Mouse (Mus musculus) v-Abl transformed pro-B cells (cell line): ENCODE measurements around the gene Gm17019.
"Not testable (repeated sequence)": the region's sequence is repeated elsewhere in the genome, so short reads cannot be mapped to it uniquely, and the experiment has no call there.

ENCODE experiments used
- in situ Hi-C, 2 experiments: fragments of 400-800 bp; cut with MboI; formaldehyde crosslinking; loops; one replicate each; pipeline ENCODE4 v1.15.1; 2025; ENCODE audit not compliant: unreplicated experiment in 2 of 2

Gm17019 gene

DNA sequence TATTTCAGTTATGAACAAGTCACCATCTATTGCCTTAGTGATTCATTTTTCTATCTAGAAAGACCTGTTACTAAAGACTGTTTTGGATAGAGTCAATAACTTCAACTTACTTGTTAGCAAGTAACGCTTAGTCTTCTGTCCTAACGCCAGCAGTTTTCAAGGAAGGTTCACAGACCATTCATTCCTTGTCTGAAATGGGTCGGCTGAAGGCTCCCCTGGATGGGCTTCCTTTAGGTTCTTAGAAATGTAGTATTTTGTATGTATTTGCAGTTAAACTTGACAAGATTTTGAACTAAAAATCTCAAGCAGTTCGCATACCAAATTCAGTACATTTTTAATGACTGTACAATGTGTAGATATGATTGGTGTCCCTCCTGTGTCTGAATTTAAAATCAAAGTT, 35.2 kb downstream of the Gm17019 start:
- in situ Hi-C loops: not testable (repeated sequence)

GRCm38 (mm10) chr5:14996670-14997249, 36.0 kb downstream of the Gm17019 start:
- in situ Hi-C loops: not testable (repeated sequence)

- in situ Hi-C loops: not testable (repeated sequence)
These were observed 38.7 kb downstream of the Gm17019 start for GRCm38 (mm10) chr5:14994124-14994523.

- in situ Hi-C loops: not testable (repeated sequence)
These were observed 42.2 kb downstream of the Gm17019 start for GRCm38 (mm10) chr5:14990375-14991158.

- in situ Hi-C loops: not testable (repeated sequence)
These were observed 46.0 kb downstream of the Gm17019 start for GRCm38 (mm10) chr5:14986649-14987387.
